Mouse (Mus musculus) right cerebral cortex, postnatal 36 days (tissue): Measurements from ENCODE around the gene Prelp.
"Not testable (repeated sequence)": the region's sequence is repeated elsewhere in the genome, so short reads cannot be mapped to it uniquely, and the experiment has no call there.

Source experiments
- DNase-seq, 2 experiments: peaks; one replicate each; pipeline ENCODE4 v3.0.0; 2022; ENCODE audit warnings: low spot score in 2 of 2, mixed read lengths in 1 of 2

Gene Prelp

DNA sequence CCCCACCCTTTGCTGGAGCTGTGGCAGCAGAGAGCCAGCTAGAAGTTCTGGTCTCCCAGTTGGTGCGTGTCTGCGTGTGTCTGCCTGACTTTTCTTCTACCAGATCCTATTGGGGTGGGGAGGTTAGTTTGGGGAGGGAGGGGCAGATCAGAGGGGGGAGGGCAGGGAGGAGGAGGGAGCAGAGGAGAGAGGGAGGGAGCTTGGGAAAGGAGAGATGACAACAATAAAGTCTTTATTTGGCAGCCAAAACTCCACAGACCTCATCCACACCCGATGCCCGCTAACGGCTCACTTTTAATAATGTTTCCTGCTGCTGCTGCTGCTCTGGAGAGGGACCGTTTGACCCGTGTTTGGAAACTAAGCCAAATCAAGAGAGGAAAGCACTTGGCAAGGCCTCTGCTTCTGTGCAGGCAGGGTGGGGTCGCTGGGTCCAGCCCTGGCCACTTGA lies at the start of gene Prelp:
Gene Prelp (minus strand): TSS at position 111 of the 448 bp plus-strand sequence.
- no peak for DNase-seq

DNA sequence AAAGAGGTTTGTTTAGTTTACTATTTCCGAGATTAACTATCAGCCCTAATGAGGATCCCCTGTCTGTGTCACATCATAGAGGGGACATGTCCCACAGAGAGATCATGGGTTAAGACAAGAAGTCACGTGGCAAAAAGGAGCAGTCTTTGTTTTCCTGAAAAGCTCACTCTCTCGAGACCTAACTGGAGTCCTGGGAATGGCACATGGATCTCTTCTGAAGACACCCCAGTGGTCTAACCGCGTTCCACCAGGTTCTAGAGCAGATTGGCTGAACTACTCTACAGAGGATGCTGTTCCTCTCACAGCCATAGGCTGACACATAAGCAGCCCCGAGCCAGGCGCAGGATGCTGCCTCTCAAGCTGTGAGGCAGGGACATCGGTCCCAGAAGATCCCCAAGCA lies 48.2 kb upstream of the Prelp start:
- no peak for DNase-seq

DNA sequence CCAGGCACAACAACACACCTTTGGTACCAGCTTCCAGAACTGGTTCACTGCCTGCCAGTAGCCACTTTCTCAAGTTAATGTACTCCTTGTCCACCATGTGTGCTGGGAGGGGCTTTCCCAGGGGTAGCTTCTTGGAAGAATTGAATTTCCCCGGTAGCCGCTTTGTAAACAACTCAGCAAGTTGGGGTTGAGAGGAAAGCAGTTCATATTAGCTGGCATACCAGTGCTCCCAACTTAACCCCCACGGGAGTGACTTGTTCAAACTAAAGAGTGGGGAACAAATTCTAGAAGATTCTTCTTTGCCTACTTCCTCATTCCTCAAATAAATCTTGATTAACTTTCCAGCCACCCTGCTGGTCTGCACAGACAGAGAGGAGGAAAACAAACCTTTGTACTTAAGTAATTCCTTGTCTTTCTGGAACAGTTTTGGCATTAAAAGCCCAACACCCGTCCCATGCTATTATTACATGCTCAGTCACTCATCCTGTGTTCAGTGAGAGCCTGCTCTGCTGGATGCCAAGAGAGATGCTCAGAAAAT lies 47.6 kb upstream of the Prelp start:
- no peak for DNase-seq

DNA sequence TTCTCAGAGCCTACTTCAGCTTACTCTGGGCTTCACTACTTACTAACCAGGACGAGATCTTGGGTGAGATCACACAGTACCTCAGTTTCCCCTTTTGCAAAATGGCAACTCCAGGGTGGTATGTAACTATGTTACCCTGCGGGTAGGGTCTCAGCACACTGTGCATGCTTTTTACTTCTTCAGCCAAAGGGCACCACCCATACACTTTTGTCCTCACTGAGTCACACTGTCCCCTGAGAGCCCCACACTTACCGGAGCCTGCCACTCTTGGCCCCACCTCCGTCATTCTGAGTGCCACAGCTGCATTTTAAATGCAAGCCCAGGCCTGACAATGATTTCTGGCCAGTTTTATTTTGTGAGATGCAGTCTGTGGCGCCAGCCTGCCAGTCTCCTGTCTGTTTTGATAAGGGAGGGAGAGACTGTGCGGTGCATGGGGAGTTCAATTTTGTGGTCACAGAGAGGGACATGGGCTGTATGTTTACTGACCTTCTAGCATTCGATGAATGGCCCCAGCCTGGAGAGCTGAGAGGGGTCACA lies 46.3 kb upstream of the Prelp start:
- DNase-seq = no peak

DNA sequence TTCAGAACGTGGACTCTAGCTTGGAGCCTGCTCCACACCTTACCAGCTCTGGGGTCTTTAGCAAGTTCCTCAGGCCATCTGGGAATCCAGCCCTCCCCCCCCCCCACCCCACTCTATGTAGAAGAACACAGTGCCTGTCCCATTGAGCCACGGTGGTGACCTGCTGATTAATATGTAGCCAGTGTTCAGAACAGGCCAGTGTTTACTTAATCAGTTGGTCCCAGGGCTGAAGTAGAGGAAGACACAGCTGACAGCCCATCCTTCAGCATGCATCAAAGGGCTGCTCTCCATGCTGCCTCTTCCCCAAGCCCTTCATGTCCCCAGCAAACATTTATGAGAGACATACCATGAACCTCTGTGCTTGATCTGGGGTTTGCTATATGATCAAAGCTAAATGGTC lies 44.8 kb upstream of the Prelp start:
- DNase-seq = no peak

DNA sequence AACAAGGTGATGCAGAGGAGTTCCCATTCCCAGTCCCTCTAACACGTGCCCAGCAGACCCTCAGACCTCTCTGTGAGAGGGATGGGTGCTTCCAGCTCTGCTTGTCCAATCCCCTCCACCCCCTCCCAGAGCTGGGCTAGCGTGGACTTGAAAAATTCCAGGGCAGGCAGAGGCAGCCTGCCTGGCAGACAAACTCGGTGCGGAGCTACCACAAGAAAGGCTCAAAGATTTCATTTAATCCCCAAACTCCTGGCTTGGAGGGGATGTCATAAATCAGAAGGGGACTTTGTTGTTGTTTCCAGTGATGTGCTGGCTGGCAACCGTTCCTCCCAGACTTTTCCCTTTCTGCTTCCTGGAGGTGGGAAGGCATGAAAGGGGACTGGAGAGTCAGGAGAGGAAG lies 44.1 kb upstream of the Prelp start:
- DNase-seq = no peak

DNA sequence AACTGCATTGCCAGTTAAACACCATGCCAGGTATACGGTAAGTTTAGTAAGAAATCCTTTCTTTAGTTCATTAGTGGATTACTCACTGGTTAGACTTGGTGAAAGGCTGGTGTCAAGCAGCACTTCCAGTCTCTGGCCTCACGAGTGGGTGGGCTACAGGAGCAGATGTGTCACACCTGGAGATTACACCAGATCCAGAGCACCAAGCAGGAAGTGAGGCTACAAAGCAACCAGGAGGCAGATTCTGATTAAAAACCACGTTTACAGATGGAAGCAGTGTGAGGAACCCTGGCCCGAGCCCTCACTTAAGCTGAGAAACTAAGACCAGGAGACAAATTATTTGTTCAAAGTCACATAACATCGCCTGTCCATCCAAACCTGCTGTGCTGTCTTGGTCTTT lies 43.5 kb upstream of the Prelp start:
- DNase-seq = no peak

DNA sequence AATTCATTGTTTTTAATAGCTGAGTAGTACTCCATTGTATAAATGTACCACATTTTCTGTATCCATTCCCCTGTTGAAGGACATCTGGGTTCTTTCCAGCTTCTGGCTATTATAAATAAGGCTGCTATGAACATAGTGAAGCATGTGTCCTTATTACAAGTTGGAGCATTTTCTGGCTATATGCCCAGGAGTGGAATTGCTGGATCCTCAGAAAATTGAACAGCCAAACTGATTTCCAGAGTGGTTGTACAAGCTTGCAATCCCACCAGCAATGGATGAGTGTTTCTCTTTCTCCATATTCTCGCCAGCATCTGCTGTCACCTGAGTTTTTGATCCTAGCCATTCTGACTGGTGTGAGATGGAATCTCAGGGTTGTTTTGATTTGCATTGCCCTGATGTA lies 42.4 kb upstream of the Prelp start:
- not testable (repeated sequence) for DNase-seq

DNA sequence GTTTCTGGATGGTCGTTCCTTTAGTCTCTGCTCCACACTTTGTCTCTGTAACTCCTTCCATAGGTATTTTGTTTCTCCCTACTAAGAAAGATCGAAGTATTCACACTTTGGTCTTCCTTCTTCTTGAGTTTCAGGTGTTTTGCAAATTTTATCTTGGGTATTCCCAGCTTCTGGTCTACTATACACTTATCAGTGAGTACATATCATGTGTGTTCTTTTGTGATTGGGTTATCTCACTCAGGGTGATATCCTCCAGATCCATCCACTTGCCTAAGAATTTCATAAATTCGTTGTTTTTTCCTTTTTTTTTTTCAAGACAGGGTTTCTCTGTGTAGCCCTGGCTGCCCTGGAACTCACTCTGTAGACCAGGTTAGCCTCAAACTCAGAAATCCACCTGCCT lies 41.9 kb upstream of the Prelp start:
- DNase-seq = not testable (repeated sequence)

DNA sequence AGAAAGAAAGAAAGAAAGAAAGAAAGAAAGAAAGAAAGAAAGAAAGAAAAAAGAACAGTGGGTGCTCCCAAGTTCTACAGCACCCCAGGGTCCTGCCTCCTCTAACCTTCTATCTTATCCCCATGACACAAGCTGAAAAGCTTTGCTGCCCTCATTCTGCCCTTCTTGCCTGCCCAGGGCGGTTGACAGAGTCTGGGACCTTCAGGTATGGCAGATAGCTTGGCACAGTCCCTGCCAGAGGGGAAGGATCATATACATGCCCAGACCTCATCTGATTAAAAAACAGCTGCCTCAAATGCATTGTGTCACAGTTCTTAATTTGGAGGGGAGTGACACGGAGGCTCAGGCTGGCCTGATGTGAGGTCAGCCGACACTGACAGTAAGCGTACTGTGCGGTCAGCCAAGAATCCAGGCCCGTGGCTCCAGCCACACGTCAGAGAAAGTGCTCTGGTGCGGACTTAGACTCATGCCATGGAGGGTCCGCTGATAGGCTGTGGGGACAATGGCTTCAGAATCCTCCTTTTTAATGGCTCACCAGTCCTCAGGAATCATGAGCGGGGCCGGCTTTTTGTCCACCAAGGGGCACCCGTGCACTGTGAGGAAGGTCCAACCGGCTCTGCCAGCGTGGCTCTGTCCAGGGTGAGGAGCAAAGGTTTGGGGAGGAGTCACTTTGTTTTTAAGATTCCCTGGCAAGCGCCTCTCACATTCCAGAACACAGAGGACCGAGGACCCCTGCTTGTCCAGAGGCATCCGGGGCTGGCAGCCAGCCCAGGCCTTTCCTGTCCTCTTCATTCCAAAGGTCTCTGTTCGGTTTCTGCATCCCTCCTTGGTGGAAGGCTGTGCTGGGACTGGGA lies 40.3 kb upstream of the Prelp start:
- peak in 1 of 2 experiments; percentile 14 for DNase-seq

DNA sequence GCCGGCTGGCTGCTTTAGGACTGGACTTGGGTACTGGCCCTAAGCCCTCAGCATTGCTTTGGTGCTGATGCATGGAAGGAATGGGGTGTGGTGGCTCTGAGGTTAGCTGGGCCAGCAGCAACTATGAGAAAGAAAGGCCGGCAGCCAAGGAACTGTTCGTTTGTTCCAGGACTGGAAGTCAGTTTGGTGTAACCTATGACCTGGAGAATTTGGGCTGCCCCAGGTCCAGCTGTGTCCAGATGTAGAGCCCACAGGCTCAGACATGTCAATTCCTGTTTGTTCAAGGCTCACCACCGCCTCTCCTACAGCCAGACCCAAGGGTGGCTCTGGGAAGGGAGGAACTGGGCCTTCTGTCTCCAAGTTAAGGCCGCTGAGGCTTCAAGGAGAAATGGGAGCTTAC lies 38.3 kb upstream of the Prelp start:
- no peak for DNase-seq

DNA sequence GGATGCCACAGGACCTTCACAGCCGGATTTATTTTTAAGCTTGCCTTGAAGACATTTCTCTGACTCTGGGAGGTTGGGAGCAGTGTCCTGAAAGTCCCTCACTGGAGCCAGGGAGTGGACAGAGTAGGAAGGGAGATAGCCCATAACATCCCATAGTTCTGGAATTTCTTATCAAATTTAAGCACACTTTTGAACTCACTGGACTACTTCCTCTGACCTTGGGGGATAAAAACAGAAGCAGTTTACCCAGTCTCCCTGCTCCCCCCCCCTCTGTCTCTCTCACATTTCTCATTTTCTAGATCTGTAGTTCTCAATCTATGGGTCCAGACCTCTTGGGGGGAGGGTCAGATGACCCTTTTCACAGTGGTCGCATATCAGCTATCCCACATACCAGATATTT lies 32.8 kb upstream of the Prelp start:
- DNase-seq = no peak

DNA sequence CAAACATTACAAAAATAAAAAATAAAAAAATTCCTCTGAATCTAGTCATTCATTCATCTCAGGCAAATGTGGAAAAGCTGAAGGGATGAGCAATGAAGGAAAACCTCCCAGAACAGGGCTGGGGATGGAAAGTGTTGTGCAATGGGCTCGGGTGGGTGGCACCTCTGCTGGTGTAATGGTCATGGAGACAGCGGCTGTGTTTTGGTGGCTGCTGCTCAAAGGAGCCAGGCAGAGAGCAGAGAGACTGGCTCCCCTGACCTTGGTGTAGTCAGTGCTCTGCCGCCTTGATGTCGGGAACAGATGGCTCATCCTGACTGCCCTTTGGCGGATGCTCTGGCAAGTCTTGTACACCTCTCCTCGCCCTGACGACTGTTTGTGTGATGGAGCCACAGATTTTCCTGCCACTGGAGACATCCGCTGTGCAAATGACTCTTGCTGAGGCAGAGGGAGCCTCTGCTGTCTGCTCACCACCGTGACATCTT lies 32.1 kb upstream of the Prelp start:
- DNase-seq = no peak

DNA sequence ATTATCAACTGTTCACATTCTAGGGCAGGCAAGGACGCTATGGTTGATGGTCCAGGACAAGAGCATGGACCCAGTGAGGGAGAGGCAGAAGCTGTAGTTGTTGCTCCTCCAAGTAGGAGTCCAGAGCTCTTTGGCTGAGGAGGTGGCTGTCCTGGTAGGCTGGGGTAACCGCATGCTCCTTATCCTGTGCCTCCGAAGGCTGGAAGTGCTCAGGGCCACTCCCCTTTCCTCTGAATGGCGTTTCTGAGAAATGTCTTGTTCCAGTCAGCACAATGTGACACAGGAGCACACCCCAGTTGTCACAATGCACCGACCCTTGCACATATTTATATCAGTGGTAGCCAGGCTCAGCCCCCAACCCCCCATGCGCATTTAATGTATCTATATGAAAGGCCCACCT lies 30.4 kb upstream of the Prelp start:
- no peak for DNase-seq

DNA sequence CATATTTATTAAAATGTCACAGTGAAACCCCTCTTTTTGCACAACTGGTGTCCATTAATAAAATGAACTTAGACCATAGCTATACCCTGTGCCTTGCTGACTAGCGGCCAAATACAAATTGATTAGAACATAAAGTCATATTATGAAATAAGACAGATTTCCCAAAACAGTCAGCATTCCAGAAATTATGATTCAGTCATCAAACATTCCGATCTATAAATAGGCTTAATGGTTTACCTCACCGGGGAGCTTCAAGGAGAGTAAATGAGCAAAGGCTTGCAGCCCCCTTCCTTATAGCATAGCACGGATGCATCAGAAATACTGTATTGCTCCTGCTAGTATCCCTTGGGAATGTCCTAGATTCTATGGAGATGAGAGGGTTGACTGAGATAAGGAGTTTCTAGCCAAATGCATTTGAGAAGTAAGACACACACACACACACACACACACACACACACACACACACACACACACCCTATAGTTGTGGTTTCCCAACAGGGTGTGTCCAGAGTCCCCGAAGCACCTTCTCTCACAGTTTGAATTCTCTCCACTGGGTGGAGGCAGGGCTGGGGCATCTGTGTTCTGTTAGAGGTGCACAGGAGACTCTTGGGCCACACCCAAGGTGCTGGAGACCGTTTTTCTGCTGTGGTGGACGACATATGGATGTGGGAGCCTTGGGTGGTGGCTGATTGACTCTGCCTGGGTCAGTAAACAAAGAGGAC lies 29.0 kb upstream of the Prelp start:
- no peak for DNase-seq

DNA sequence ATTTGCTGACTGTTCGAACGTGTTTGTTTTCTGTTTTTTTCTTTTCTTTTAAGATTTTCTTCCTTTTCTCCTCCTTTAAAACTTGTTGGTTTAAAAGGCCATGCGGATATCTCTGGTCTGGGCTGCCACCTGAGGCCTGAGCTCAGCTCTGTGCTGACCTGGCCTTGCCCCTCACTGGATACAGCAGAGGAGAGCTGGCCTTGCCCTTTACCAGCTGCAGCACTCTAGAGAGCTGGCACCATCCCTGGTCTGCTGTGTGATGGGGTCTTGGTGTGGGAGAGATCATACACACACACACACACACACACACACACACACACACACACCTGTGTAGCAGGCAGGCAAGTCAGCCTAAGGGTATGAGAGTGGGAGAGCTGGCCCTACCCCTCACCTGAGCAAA lies 23.9 kb upstream of the Prelp start:
- no peak for DNase-seq

DNA sequence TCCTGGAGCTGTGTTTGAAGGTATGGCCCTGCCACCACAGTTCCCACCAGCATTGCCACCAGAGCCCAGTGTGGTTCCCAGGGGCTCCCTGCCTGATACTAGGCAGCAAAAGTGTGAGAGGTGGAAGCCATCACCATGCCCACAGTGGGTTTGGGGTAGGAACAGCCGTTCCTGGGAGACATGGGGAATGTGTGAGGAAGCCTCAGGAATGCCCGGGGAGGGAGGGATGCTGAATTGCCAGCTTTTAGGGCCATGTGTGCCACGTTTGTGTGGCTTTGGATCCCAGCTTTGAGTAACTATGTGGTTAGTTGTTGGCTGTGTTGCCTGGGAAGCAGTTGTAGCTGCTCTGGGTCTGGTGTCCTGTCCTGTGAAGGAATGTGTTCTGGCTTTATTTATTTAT lies 20.7 kb upstream of the Prelp start:
- no peak for DNase-seq

DNA sequence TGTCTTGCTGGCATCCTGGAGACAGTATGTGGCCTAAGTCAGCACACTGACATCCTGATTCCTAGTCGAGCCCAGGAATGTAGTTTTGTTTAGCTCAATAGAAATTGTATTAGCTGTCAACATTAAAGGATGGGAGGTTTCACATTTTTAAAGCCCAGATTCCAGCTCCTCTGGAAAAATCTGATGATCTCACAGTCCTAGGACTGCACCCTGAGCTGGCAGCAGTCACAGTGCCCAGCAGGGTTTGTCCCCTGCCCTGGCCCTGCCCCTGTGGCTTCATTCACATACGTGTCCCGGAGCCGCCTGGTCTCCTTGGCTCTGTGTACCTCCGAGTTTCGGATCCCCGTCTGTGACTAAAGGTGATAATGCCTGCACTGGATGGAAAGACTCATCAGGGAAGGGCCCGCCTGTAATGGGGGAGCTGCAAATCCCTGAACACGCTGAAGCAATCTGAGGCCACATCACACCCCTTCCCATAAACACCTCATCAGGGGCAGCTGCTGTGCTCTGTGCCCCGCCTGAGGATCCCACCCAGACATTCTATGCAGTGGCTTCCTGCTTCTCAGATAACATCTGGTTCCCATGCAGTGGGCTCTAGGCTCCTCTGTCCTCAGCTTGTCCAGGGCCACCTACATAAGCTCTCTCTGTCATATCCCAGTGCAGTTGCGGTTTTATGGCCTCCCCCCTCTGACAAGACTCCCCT lies 20.1 kb upstream of the Prelp start:
- no peak for DNase-seq

DNA sequence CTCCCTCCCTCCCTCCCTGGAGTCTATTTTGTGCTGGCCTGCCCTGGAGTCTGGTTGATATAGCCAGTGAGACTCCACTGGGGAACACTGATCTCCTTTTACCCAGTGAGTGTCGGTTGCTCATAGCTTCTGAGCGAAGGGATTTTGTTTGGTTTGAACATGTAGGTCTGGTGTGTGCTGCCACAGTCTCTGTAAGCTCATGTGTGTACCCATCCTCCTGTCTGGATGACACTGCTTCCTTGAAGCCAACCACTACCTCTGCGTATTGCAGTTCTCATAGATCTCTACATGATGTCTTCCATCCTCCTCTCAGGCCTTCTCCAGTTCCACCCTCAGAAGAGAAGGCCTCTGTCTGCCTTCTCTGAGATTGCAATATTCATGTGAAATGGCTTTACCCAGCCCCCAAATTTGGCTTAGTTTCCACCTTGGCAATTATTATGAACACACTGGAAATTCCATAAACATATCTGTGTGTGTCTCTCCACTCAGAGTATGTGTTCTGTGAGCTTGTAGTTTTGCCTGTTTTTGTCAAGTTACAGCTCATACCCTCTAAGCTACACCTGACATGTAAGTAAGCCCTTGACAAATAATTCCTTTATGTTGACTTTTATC lies 19.4 kb upstream of the Prelp start:
- DNase-seq = no peak

DNA sequence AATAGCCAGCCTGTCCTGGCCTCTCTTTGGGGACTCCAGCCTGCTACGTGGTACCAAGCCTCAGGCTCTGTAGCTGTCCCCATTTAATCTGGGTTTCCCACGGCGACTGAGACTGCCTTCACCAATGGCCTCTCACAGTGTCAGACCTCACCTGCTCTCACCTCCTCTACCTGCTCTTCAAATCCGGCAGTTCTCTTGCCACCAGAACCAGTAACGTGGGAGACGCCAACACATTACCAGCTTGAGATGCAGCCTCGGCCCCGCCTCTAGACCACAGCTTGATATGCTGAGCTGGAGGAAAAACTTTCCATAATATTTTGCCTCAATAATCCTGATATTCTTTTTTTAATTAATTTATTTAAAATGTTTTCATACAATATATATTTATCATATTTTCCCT lies 18.5 kb upstream of the Prelp start:
- no peak for DNase-seq

DNA sequence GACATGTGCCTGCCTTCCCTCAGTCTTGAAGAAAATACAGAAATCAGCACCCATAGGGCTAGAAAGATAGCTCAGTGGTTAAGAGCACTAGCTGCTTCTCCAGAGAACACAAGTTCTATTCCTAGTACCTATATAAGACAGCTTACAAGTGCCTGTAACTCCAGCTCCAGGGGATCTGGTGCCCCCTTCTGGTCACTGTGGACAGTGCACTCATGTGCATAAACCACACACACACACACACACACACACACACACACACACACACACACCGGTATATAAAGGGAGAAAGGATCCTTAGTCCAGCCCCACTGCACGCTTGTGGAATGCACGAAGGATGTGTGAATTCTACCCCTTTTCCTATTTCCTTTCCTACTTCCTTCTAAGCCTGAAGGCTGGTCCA lies 15.0 kb upstream of the Prelp start:
- no peak for DNase-seq
